Mouse (Mus musculus) spleen, postnatal 14 days (tissue): ENCODE results near the gene Cux2.

Experiments
- DNase-seq, 2 experiments: peaks; one replicate each; pipeline ENCODE4 v3.0.0; 2021 to 2022; ENCODE audit warnings: low spot score in 2 of 2

The Cux2 gene

GRCm38 (mm10) chr5:121837441-121838340 lies 212.2 kb downstream of the Cux2 start, which contains the start of gene Sh2b3:
Gene Sh2b3, minus strand, starts transcription at chr5:121837646.
- DNase-seq = peak in 1 of 2 experiments; percentile 38

GRCm38 (mm10) chr5:121836692-121837415 lies 213.0 kb downstream of the Cux2 start:
- peak; percentile 89 to 90 for DNase-seq

GRCm38 (mm10) chr5:121835949-121836691 lies 213.8 kb downstream of the Cux2 start:
- peak; percentile 67 to 77 for DNase-seq

- no peak for DNase-seq
Measured at GRCm38 (mm10) chr5:121834991-121835747, 214.7 kb downstream of the Cux2 start.

- DNase-seq = no peak
Measured at GRCm38 (mm10) chr5:121834241-121834606, 215.7 kb downstream of the Cux2 start.

GRCm38 (mm10) chr5:121833572-121834240 lies 216.2 kb downstream of the Cux2 start:
- peak; percentile 70 to 82 for DNase-seq

- DNase-seq = no peak
Measured at GRCm38 (mm10) chr5:121833159-121833558, 216.7 kb downstream of the Cux2 start.

GRCm38 (mm10) chr5:121832376-121833155 lies 217.3 kb downstream of the Cux2 start:
- DNase-seq = no peak

GRCm38 (mm10) chr5:121831002-121831601 lies 218.8 kb downstream of the Cux2 start:
- no peak for DNase-seq

GRCm38 (mm10) chr5:121828491-121829432 lies 221.1 kb downstream of the Cux2 start:
- no peak for DNase-seq

- DNase-seq = no peak
Measured at GRCm38 (mm10) chr5:121827876-121828275, 222.0 kb downstream of the Cux2 start.

- DNase-seq = no peak
Measured at GRCm38 (mm10) chr5:121825606-121826005, 224.3 kb downstream of the Cux2 start.

- DNase-seq = no peak
Measured at GRCm38 (mm10) chr5:121824121-121824520, 225.8 kb downstream of the Cux2 start.

GRCm38 (mm10) chr5:121823668-121824067 lies 226.2 kb downstream of the Cux2 start:
- no peak for DNase-seq

- DNase-seq = no peak
Measured at GRCm38 (mm10) chr5:121822786-121823505, 227.0 kb downstream of the Cux2 start.

GRCm38 (mm10) chr5:121821552-121821951 lies 228.3 kb downstream of the Cux2 start:
- DNase-seq = no peak

GRCm38 (mm10) chr5:121821116-121821515 lies 228.8 kb downstream of the Cux2 start:
- DNase-seq = no peak

GRCm38 (mm10) chr5:121820657-121821056 lies 229.2 kb downstream of the Cux2 start:
- DNase-seq = no peak
